ENCODE assay signal across 7 mouse cellular contexts in the genomic region with DNA sequence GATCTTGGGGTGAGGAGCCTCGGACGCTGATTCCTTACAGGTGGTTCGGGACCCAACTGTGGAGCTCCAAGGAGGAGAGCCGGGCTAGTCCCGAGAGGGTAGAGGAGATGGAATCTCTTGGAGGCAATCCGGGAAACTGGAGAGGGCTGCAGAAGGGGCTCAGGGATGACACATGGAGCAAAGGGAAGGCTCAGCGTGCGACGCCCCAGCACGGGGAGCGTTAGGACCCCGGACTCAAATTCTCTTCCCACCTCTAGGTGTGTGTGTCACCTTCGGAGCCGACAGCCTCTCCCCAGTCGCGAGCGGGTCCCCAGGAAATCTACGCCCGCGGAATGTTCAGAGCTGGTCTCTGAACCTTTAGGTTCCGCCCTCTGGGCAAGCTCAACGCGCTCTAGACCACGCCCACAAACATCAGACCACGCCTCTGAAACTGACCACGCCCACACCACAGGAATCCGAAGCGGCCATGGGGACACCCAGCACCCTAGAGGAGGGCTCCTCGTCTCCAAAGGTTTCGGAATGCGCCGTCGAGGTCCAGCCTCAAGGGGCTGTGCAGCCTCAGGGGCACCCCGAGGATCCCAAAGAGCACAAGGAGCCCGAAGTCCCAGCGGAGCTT. TPM values are rescaled to one million over a fixed set of nuclear protein-coding genes. Genes with fewer than 3 reads are reported as not detected.
DNase-seq lines count a peak whose midpoint lies in the region; ATAC-seq and TF ChIP-seq lines count a peak whose summit lies in the region.

No protein-coding gene starts in this region.

- peak overlapping the region; percentile 86 for H3K4me2 ChIP-seq in liver, embryonic 16.5 days (ENCODE audit: low read depth, low read length)

- TF ChIP-seq CTCF in testis, adult 2 months (IDR thresholded peaks at IDR 0.05; ENCODE audit: control insufficient read depth, insufficient read depth, insufficient replicate concordance, low read depth, low read length) = no peak

- H3K4me1 ChIP-seq in liver, embryonic 16.5 days (ENCODE audit: control insufficient read depth, low read depth, low read length) = peaks cover 22% of the 10 kb centered on the region
- peaks cover 22% of the 10 kb centered on the region for H3K4me1 ChIP-seq in testis, adult 2 months (ENCODE audit: control insufficient read depth, insufficient read depth, low read length)

- TF ChIP-seq POLR2A in testis, adult 2 months (IDR thresholded peaks at IDR 0.05; ENCODE audit: control insufficient read depth, low read depth, low read length) = peak; percentile 43; the same call in 1 of the 2 replicates

- peak; percentile 68 for ATAC-seq in activated CD4-positive, CD25-positive, alpha-beta regulatory T cell, adult 4 months
- ATAC-seq in liver, embryonic 16.5 days (ENCODE audit: low read depth) = peak; percentile 72

- peaks cover 11% of the 10 kb centered on the region for H3K27me3 ChIP-seq in liver, embryonic 16.5 days (ENCODE audit: control insufficient read depth, insufficient read depth, low read depth, low read length)
- H3K27me3 ChIP-seq in testis, adult 2 months (ENCODE audit: control insufficient read depth, insufficient read depth, low read length) = no peaks in the 10 kb centered on the region

- peak overlapping the region; percentile 67 for H3K9ac ChIP-seq in liver, embryonic 16.5 days (ENCODE audit: low read depth, low read length)

- no peaks in the 10 kb centered on the region for H3K36me3 ChIP-seq in liver, embryonic 16.5 days (ENCODE audit: control insufficient read depth, insufficient read depth)
- H3K36me3 ChIP-seq in testis, adult 2 months (ENCODE audit: control insufficient read depth, insufficient read depth, low read length) = no peaks in the 10 kb centered on the region

- WGBS in liver, embryonic 16.5 days (ENCODE audit: insufficient replicate concordance) = under 1% methylated on average over 36 of the region's 36 CpGs

- peak overlapping the region; percentile 72 for H3K4me3 ChIP-seq in liver, embryonic 16.5 days (ENCODE audit: low read depth, low read length)
- peak overlapping the region; percentile 81 for H3K4me3 ChIP-seq in testis, adult 2 months (ENCODE audit: control insufficient read depth, low read depth, low read length)

- peak; percentile 57 for DNase-seq in embryo, embryonic 11.5 days (ENCODE audit: low read depth, low spot score)
- DNase-seq in heart, adult 18-20 months = peak; percentile 93 to 96
- DNase-seq in kidney, adult 11 months = peak; percentile 92
- peak; percentile 75 for DNase-seq in neural tube, embryonic 10.5 days (ENCODE audit: extremely low spot score, low spot score)

- no peaks in the 10 kb centered on the region for H3K9me3 ChIP-seq in liver, embryonic 16.5 days (replicated peaks; ENCODE audit: control insufficient read depth, low read length)

- H3K27ac ChIP-seq in liver, embryonic 16.5 days (ENCODE audit: low read length) = peak overlapping the region; percentile 53
- H3K27ac ChIP-seq in testis, adult 2 months (ENCODE audit: control insufficient read depth, insufficient read depth, low read depth, low read length) = no peak overlapping the region

RNA-seq across cellular contexts. Expression of gene Phldb3, which starts 0.4 kb away (rescaled TPM):
- polyA plus RNA-seq in activated CD4-positive, CD25-positive, alpha-beta regulatory T cell, adult 4 months (2017; shearing (Covaris generic)) = under 1 TPM; 0.25 to 0.73 TPM
- under 1 TPM; 0.10 to 0.31 TPM for total RNA-seq in heart, adult 18-20 months (2021)
- polyA plus RNA-seq in liver, embryonic 16.5 days (2015; fragmentation: Nextera tagmentation; extraction: Ambion mirVana) = 0.08 and 0.18 TPM in 2 replicates
- 0.52 and 0.85 TPM in 2 replicates for polyA plus RNA-seq in testis, adult 2 months (2012; rRNA removed)

RNA-seq across cellular contexts. Expression of gene Zfp575, which starts 23.5 kb away (rescaled TPM):
- polyA plus RNA-seq in activated CD4-positive, CD25-positive, alpha-beta regulatory T cell, adult 4 months (2017; shearing (Covaris generic)) = under 1 TPM in 1 of 2 experiments, not detected in 1; 0.12 TPM
- total RNA-seq in heart, adult 18-20 months (2021) = under 1 TPM in 1 of 2 experiments, not detected in 1; 0.13 TPM
- 0.25 and 0.30 TPM in 2 replicates for polyA plus RNA-seq in liver, embryonic 16.5 days (2015; fragmentation: Nextera tagmentation; extraction: Ambion mirVana)
- 0.04 and 0.06 TPM in 2 replicates for polyA plus RNA-seq in testis, adult 2 months (2012; rRNA removed)

RNA-seq across cellular contexts. Expression of gene Ethe1, which starts 23.6 kb away (rescaled TPM):
- polyA plus RNA-seq in activated CD4-positive, CD25-positive, alpha-beta regulatory T cell, adult 4 months (2017; shearing (Covaris generic)) = 10 to 100 TPM; 19.0 to 21.6 TPM
- 10 to 100 TPM; 61.2 to 71.1 TPM for total RNA-seq in heart, adult 18-20 months (2021)
- polyA plus RNA-seq in liver, embryonic 16.5 days (2015; fragmentation: Nextera tagmentation; extraction: Ambion mirVana) = 26.4 and 26.5 TPM in 2 replicates
- 1.3 and 1.5 TPM in 2 replicates for polyA plus RNA-seq in testis, adult 2 months (2012; rRNA removed)

RNA-seq across cellular contexts. Expression of gene Lypd3, which starts 25.4 kb away (rescaled TPM):
- not detected for polyA plus RNA-seq in activated CD4-positive, CD25-positive, alpha-beta regulatory T cell, adult 4 months (2017; shearing (Covaris generic))
- not detected for total RNA-seq in heart, adult 18-20 months (2021)
- polyA plus RNA-seq in liver, embryonic 16.5 days (2015; fragmentation: Nextera tagmentation; extraction: Ambion mirVana) = 0.05 TPM in 1 of 2 replicates, not detected in the other
- polyA plus RNA-seq in testis, adult 2 months (2012; rRNA removed) = 0.06 and 0.16 TPM in 2 replicates
